Mouse (Mus musculus) layer of hippocampus, adult 6 months (tissue): ENCODE measurements around the gene D130043K22Rik. TPM values are rescaled to one million over a fixed set of nuclear protein-coding genes. Genes with fewer than 3 reads are reported as not detected.

ENCODE experiments used
- long read RNA-seq, 2 experiments: library from polyadenylated mRNA; unstranded; transcript quantifications; one replicate each; pipeline ENCODE4 v2.0.0; 2019 to 2020
- polyA plus RNA-seq: library from polyadenylated mRNA; unstranded; fragments of <200 nt; fragmentation: Nextera tagmentation; gene quantifications from 2 replicates; pipeline ENCODE4 v1.2.3, GENCODE M21; 2021

D130043K22Rik gene
- 6.2 and 6.3 TPM in 2 replicates for polyA plus RNA-seq
- long read RNA-seq, experiment 1, full-length matches to known transcripts: 4 of 20 reads
- long read RNA-seq, experiment 1, partial matches to known transcripts: 15 of 20 reads
- long read RNA-seq, experiment 1, other reads (novel, unspliced or antisense): 1 of 20 reads
- long read RNA-seq, experiment 2, full-length matches to known transcripts: 40 of 70 reads
- long read RNA-seq, experiment 2, partial matches to known transcripts: 16 of 70 reads
- long read RNA-seq, experiment 2, other reads (novel, unspliced or antisense): 14 of 70 reads

DNA sequence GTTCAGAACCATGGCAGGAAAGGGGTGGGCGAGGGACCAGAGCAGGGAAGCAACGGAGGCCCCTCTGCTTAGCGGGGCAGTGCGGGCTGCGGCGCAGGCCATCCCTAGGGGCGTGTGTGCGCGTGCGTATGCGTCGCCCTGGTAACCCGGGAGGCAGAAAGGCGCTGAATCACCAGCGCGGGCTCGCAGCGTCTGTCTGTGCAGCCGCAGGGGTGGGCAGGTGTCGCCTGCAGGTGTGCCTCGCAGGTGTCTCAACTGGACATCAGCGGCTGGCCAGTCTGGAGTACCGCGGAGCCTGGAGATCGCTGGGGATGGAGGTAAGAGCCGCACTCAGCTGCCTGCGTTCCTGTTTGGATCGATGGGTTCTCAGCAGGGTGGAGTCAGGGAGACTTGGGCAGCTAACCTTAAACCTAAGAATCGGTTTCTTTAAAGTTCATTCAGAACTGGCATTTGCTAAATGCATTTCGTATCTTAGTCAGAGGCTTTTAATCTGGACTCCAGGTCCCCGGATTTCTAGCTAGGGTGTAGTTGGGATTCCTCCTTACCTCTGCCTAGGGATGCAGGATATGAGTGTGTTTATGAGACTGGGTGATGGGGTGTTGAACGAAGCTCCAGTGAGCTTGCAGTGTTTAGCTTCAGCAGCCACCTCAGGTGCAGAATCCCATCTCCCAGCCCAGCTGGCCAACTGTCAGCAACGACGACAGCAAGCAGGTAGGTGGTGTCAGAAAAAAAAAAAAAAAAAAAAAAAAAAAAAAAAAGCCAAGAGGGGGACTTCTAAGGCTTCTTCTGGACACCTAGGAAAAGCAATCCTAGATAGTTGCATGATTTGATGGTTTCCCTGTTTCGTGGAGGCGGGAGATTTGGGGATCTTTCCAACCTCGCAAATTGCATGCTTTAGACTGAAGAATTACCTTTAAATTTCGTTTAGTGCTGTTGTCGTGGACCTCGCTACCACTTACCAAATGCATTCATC, at the start of gene D130043K22Rik:
TSS of gene D130043K22Rik (plus strand) at position 153 of the 973 bp plus-strand sequence.

DNA sequence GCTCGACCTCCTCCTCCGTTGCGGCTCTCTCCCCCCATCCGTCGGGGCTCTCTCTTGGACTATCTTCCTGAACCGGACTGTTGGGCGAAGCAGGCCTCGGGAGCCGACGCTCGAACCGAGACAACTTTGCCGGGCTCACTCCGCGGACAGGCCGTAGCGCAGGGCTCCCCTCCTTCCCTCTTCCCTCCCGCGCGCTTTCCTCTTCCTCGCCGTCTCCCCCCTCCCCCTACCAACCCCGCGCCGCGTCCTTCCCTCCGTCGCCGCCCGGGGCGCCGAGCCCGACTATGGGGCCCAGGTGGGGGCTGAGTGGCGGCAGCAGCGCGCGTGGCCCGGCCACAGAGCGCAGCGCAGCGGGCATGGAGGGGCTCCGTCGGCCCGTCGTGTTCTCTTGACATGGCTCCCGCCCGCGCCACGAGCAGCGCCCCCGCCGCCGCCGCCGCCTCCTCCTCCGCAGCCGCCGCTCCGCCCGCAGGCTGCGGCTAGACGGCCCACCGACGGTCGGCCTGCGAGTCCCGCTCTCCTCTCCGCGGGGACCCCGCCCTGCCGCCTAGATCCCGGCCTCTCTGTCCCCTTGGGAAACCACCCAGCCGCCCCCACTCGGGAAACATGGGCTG, 43.5 kb upstream of the D130043K22Rik start, which contains the start of gene BC005537:
TSS of gene BC005537 (plus strand) at position 350 of the 614 bp plus-strand sequence.

DNA sequence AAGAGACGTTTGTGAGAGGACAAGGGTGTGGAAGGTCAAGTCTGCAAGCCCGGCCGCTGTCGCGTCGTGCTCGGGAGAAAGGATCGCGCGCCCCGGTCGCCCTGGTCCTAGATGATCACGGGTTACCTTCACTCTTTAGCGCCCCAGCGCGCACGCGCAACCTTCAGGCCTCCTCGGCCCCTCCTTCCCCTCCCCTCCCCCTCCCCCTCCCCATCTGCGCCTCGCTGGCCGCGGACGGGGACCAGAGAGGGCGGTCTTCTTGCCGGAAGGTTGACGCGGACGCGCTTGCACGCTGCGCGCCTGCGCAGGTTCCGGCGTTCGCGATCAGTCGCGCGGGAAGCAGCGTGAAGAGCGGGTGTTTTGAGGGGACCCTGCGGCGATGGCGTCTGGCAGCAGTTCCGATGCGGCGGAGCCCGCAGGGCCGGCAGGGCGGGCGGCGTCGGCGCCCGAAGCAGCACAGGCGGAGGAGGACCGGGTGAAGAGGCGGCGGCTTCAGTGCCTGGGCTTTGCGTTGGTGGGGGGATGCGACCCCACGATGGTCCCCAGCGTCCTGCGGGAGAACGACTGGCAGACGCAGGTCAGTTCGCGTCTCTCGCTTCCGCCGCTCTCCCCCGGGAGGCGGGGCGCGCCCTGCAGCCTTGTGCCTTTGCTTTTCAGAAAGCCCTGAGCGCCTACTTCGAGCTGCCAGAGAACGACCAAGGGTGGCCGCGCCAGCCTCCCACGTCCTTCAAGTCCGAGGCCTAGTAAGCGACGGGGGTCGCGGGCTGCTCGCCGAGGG, 13.4 kb upstream of the D130043K22Rik start, which contains the start of the genes Acot13 and Tdp2:
TSS of gene Acot13 (minus strand) at position 188 of the 778 bp plus-strand sequence.
TSS of gene Tdp2 (plus strand) at position 327 of the 778 bp plus-strand sequence.

DNA sequence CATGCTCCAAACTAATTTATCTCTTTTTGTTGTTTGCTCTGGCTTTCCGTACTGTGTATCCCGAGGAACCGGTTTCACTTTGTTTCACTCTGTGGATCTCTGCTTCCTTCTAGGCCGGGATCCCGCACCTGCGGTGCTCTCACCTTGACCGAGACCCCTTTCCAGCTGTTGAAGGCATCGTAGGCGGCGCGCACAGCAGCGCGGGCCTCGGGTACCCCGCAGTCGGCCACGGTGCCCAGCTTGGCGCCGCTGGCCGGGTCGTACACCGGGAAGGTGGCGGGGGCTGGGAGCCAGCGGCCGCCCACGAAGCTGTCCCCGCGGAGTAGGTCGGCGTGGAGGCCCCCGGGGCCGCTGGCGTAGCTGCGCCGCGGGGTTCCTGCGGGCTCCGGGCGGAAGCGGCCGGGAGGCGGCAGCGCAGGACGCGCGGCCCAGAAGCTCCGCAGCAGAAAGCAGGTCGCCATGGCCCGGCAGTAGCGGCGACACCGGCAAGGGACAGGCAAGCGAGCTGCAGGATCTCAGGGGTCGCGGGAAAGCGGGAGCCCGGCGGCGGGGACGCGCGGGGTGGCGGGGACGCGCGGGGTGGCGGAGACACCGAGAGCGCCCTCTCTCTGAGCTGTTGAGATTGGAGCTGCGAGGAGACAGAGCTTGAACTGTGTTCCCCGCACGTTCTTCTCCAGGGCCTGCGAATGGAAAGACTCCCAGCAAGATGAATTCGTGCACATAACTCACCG, 92.3 kb downstream of the D130043K22Rik start, which contains the start of gene Aldh5a1:
TSS of gene Aldh5a1 (minus strand) at position 554 of the 731 bp plus-strand sequence.

DNA sequence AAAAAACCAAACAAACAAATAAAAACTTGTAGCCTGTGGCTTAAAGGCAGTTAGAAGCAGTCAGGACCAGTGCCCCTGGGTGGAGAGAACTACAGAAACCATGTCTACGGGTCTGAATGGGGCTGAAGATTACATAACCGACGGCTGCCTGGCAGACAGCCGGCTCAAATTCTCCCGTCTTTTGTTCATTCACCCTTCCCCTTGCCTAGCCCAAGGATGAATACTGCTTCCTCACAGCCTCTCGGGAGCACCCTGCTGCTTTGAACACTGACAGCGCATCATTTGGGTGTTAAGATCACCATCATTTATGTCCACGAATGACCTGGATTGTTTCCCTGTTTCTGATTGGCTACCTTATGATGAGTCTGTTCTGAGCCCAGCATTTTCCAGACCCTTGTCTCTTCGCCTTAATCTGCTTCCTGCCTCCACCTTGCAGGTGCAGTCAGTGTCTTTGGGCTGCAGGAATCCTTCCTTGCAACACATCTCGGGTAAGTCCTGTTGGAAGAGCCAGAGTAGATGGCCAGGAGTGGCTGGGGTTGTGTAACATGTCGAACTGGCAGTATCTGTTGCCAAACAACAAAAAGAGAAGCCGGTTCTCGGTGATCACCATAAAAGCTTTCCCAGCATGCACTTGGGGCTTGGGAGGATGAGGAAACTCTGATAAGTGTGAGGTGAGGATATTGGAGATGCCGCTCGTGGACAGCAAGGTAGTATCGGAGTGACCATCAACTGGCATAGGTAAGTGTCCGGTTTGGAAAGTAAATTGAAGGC, 97.8 kb downstream of the D130043K22Rik start, which contains the start of gene Gpld1:
TSS of gene Gpld1 (plus strand) at position 641 of the 771 bp plus-strand sequence.

Other genes starting within 250 kb of the D130043K22Rik start
- gene Armh2, start 103.9 kb upstream of the D130043K22Rik start, polyA plus RNA-seq: 0.23 TPM in 1 of 2 replicates, not detected in the other
- gene Gmnn, start 83.2 kb upstream of the D130043K22Rik start, polyA plus RNA-seq: 7.2 and 8.3 TPM in 2 replicates
- gene BC005537, start 43.5 kb upstream of the D130043K22Rik start, polyA plus RNA-seq: 8.7 and 10.4 TPM in 2 replicates
- gene Acot13, start 13.6 kb upstream of the D130043K22Rik start, polyA plus RNA-seq: 297 and 317 TPM in 2 replicates
- gene Tdp2, start 13.5 kb upstream of the D130043K22Rik start, polyA plus RNA-seq: 15.9 and 16.3 TPM in 2 replicates
- 12.5 and 14.2 TPM in 2 replicates for gene Aldh5a1, start 92.5 kb downstream of the D130043K22Rik start, polyA plus RNA-seq
- gene Gpld1, start 98.0 kb downstream of the D130043K22Rik start, polyA plus RNA-seq: 9.7 and 9.8 TPM in 2 replicates
- 22.7 and 36.7 TPM in 2 replicates for gene Mrs2, start 175.2 kb downstream of the D130043K22Rik start, polyA plus RNA-seq
- 6.2 and 7.2 TPM in 2 replicates for gene Dcdc2a, start 210.9 kb downstream of the D130043K22Rik start, polyA plus RNA-seq